Mouse (Mus musculus) kidney, postnatal 36 days (tissue): ENCODE measurements around the gene Tcf19.
"Not testable (repeated sequence)": the region's sequence is repeated elsewhere in the genome, so short reads cannot be mapped to it uniquely, and the experiment has no call there.

Source experiments
- DNase-seq, 2 experiments: peaks; one replicate each; pipeline ENCODE4 v3.0.0; 2021 to 2022; ENCODE audit warnings: mixed read lengths in 2 of 2

Gene Tcf19

DNA sequence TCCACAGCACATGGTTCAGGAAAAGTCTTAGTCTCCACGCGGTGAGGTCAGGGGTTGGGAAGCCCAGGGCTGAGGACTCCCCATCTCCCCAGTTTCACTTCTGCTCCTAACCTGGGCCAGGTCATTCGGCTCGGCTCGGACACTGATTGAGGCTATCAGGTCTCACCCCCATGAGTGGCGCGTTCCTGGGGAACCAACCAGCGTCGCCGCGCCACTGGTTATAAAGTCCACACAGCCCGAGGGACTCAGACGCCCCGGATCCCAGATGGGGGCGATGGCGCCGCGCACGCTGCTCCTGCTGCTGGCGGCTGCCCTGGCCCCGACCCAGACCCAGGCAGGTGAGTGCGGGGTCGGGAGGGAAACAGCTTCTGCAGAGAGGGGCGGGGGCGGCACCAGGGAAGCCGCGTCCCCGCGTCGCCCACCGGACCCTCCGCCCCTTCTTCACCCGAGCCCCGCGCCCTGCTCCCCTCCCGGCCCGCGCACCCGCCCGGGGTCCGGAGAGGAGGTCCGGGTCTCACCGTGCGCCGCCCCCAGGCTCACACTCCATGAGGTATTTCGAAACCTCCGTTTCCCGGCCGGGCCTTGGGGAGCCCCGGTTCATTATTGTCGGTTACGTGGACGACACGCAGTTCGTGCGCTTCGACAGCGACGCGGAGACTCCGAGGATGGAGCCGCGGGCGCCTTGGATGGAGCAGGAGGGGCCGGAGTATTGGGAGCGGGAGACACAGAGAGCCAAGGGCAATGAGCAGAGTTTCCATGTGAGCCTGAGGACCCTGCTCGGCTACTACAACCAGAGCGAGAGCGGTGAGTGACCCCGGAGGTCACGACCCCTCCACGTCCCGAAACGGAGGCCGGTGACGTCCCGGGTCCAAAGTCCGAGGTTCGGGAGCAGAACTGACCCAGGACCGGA, 46.5 kb downstream of the Tcf19 start, which contains the start of gene H2-Q10:
H2-Q10 (plus strand) TSS at position 248 of the 910 bp plus-strand sequence.
- peak; percentile 55 to 75 for DNase-seq

GRCm38 (mm10) chr17:35468936-35469335, 47.7 kb downstream of the Tcf19 start:
- not testable (repeated sequence) for DNase-seq

DNA sequence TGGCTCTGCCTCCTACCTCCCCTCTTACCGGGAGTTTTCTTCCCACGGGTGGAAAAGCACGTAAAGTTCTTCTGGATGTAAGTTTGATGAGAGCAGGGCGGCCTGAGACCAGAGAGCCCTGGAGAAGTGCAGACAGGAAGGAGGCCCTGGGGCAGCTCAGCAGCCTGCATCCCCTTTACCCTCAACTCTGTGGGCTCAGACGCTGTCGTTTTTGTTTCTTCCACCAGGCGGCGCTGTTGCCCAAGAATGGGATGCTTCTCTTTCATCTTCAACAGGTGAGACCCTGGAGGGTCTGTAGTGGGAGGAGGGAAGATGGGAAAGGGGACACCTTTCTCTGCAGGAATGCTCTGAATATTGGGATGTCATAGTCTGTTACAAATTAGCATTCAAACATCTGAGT, 51.0 kb downstream of the Tcf19 start:
- peak in 1 of 2 experiments; percentile 35 for DNase-seq
